Mouse (Mus musculus) ES-E14 (cell line): ENCODE results near the gene Rc3h1. TPM values are rescaled to one million over a fixed set of nuclear protein-coding genes. Genes with fewer than 3 reads are reported as not detected.

Experiments
- DNase-seq: peaks from one replicate; pipeline ENCODE4 v3.0.0-alpha.2; 2013; ENCODE audit warnings: low read depth, low spot score
- H3K27ac ChIP-seq: 2 replicates; pipeline ENCODE4 v1.5.1; 2012; ENCODE audit warnings: low read depth, mild to moderate bottlenecking, low read length, moderate library complexity, mixed read lengths; ENCODE audit not compliant: poor library complexity, insufficient read depth, severe bottlenecking
- H3K36me3 ChIP-seq: 2 replicates; pipeline ENCODE4 v1.6.1; 2012; ENCODE audit warnings: mild to moderate bottlenecking, low read length, moderate library complexity, mixed read lengths; ENCODE audit not compliant: control insufficient read depth, poor library complexity, insufficient read depth, severe bottlenecking
- H3K4me1 ChIP-seq, 2 experiments: fragments of 150-350 bp in 1 of 2; sonication (generic) in 1 of 2; 2 replicates each; pipeline ENCODE4 v1.6.1; 2012; ENCODE audit warnings: low read length in 2 of 2, mild to moderate bottlenecking in 1 of 2, mixed read lengths in 1 of 2; ENCODE audit not compliant: control insufficient read depth in 2 of 2, insufficient read depth in 2 of 2, poor library complexity in 1 of 2
- H3K4me3 ChIP-seq, 2 experiments: fragments of 150-350 bp in 1 of 2; sonication (generic) in 1 of 2; 2 replicates each; pipeline ENCODE4 v1.5.1; 2012; ENCODE audit warnings: low read length in 2 of 2, low read depth in 1 of 2, mild to moderate bottlenecking in 1 of 2, mixed read lengths in 1 of 2; ENCODE audit not compliant: insufficient read depth in 1 of 2, poor library complexity in 1 of 2, severe bottlenecking in 1 of 2
- H3K9ac ChIP-seq: 2 replicates; pipeline ENCODE4 v1.6.1; 2012; ENCODE audit warnings: low read depth, mild to moderate bottlenecking, low read length, mixed read lengths; ENCODE audit not compliant: poor library complexity, insufficient read depth, severe bottlenecking
- H3K9me3 ChIP-seq: fragments of 150-350 bp; sonication (generic); 2 replicates; pipeline ENCODE4 v1.6.1; 2012; ENCODE audit warnings: low read depth, mild to moderate bottlenecking, low read length; ENCODE audit not compliant: control insufficient read depth, insufficient read depth
- CHD2 ChIP-seq: IDR thresholded peaks from 2 replicates; pipeline ENCODE4 v1.6.1; 2014; ENCODE audit warnings: mild to moderate bottlenecking, low read depth, low read length, inconsistent platforms
- HCFC1 ChIP-seq: IDR thresholded peaks from 2 replicates; pipeline ENCODE4 v1.6.1; 2012; ENCODE audit warnings: low read length, inconsistent platforms, borderline replicate concordance; ENCODE audit not compliant: insufficient read depth
- MAFK ChIP-seq: IDR thresholded peaks from 2 replicates; pipeline ENCODE4 v1.6.1; 2014; ENCODE audit warnings: mild to moderate bottlenecking, low read depth, low read length, inconsistent platforms; ENCODE audit not compliant: insufficient read depth
- ZC3H11A ChIP-seq: IDR thresholded peaks from 2 replicates; pipeline ENCODE4 v1.6.1; 2012; ENCODE audit warnings: low read depth, mild to moderate bottlenecking, inconsistent platforms, low read length, borderline replicate concordance
- ZNF384 ChIP-seq: IDR thresholded peaks from 2 replicates; pipeline ENCODE4 v1.6.1; 2012; ENCODE audit warnings: low read depth, low read length, inconsistent platforms
- in situ Hi-C, 2 experiments: fragments of 600-800 bp; cut with MboI; formaldehyde crosslinking; loops; one replicate each; pipeline ENCODE4 v1.15.1; 2025; ENCODE audit warnings: low sequenced_read_pairs in 2 of 2, inconsistent platforms in 1 of 2; ENCODE audit not compliant: unreplicated experiment in 2 of 2
- total RNA-seq: library from RNA; depleted of rRNA; stranded (reverse); fragments of 300-350 nt; gene quantifications from 2 replicates; pipeline ENCODE4 v1.2.3, GENCODE M21; 2012

Gene Rc3h1
- total RNA-seq, 1 experiment = 23.2 TPM

DNA sequence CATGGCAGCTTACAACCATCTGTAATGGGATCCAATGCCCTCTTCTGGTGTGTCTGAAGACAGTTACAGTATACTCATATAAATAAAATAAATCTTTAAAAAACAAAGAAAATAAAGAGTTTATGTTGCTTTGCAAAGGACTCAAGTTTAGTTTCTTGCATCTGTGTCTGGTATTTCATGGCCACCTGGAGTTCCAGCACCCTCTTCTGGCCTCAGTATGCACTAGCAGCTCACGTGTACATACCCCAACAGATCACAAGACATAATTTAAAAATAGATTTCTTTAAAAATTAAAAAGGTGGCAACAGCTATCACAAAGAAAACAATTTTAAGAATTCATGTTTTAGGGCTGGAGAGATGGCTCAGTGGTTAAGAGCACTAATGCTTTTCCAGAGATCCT, 15.7 kb downstream of the Rc3h1 start:
- Histone ChIP-seq H3K36me3 (no peaks in the 10 kb centered on the region; the same call in 1 of the 2 replicates), H3K4me3 (no peak overlapping the region), H3K27ac (no peak overlapping the region), H3K4me1 (no peaks in the 10 kb centered on the region), H3K9ac (no peak overlapping the region), H3K9me3 (no peaks in the 10 kb centered on the region)
- in situ Hi-C loops = no loop called here
- TF ChIP-seq ZNF384 = no peak
- no peak for TF ChIP-seq ZC3H11A
- no peak for TF ChIP-seq CHD2
- TF ChIP-seq HCFC1 = no peak
- no peak for TF ChIP-seq MAFK
- DNase-seq = no peak

DNA sequence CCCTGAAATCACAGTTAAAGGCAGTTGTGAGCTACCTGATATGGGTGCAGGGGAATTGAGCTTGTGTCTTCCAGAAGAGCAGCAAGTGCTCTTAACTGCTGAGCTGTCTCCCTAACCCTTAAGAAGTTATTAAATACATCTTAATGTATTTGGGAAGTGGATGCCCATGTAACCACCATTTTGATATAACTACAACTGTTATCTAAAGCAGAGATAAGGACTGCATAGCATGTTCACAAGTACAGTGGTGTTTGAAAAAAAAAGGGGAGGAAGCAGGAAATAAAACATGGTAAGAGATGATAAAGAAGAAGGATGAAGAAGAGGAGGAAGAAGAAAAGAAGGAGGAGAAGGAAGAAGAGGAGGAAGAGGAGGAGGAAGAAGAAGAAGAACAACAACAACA, 25.1 kb downstream of the Rc3h1 start:
- in situ Hi-C loops = no loop called here
- no peak for TF ChIP-seq ZNF384
- no peak for TF ChIP-seq MAFK
- TF ChIP-seq HCFC1 = no peak
- no peak for TF ChIP-seq ZC3H11A
- no peak for TF ChIP-seq CHD2
- no peaks in the 10 kb centered on the region for H3K9me3 ChIP-seq
- H3K27ac ChIP-seq = no peak overlapping the region
- H3K36me3 ChIP-seq = peaks cover 3% of the 10 kb centered on the region; the same call in 1 of the 2 replicates
- H3K4me3 ChIP-seq = no peak overlapping the region
- H3K9ac ChIP-seq = no peak overlapping the region
- DNase-seq = no peak
- H3K4me1 ChIP-seq = no peaks in the 10 kb centered on the region

GRCm38 (mm10) chr1:160933896-160934482, 27.8 kb downstream of the Rc3h1 start:
- H3K9ac ChIP-seq = no peak overlapping the region
- no peak overlapping the region for H3K4me3 ChIP-seq
- TF ChIP-seq ZC3H11A (no peak), MAFK (no peak), ZNF384 (no peak), HCFC1 (no peak), CHD2 (no peak)
- no peaks in the 10 kb centered on the region for H3K4me1 ChIP-seq
- H3K36me3 ChIP-seq = peaks cover 3% of the 10 kb centered on the region; the same call in 1 of the 2 replicates
- in situ Hi-C loops = no loop called here
- no peak overlapping the region for H3K27ac ChIP-seq
- peak; percentile 51 for DNase-seq
- no peaks in the 10 kb centered on the region for H3K9me3 ChIP-seq

DNA sequence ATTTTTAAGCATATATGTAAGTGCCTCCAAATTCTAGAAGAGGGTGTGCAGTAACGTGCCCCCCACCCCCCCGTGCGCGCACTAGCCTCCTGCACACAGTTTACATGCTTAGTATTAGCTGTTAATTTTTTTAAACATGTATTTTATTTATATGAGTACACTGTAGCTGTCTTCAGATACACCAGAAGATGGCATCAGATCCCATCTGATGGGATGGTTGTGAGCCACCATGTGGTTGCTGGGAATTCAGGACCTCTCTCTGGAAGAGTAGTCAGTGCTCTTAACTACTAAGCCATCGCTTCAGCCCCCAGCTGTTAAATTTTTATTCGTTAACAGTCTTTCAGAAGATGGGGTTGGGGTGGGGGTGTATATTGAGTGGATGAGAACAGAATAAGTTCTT, 29.3 kb downstream of the Rc3h1 start:
- Histone ChIP-seq H3K9ac (no peak overlapping the region), H3K4me1 (no peaks in the 10 kb centered on the region), H3K4me3 (no peak overlapping the region), H3K27ac (no peak overlapping the region), H3K36me3 (peaks cover 6% of the 10 kb centered on the region), H3K9me3 (no peaks in the 10 kb centered on the region)
- in situ Hi-C loops = no loop called here
- DNase-seq = no peak
- no peak for TF ChIP-seq CHD2
- no peak for TF ChIP-seq MAFK
- TF ChIP-seq ZC3H11A = no peak
- TF ChIP-seq ZNF384 = no peak
- TF ChIP-seq HCFC1 = no peak

GRCm38 (mm10) chr1:160963199-160963598, 57.0 kb downstream of the Rc3h1 start:
- H3K27ac ChIP-seq = no peak overlapping the region
- no peak overlapping the region for H3K4me3 ChIP-seq
- H3K9ac ChIP-seq = no peak overlapping the region
- in situ Hi-C loops = no loop called here
- no peaks in the 10 kb centered on the region for H3K4me1 ChIP-seq
- H3K36me3 ChIP-seq = peaks cover 12% of the 10 kb centered on the region
- no peaks in the 10 kb centered on the region for H3K9me3 ChIP-seq
- no peak for TF ChIP-seq ZC3H11A
- TF ChIP-seq ZNF384 = no peak
- no peak for TF ChIP-seq CHD2
- no peak for TF ChIP-seq MAFK
- TF ChIP-seq HCFC1 = no peak
- no peak for DNase-seq
